ENCODE assay signal across 16 mouse cellular contexts in genomic region chr9:25561143-25561542, GRCm38 (mm10).
DNase-seq lines count a peak whose midpoint lies in the region; ATAC-seq and TF ChIP-seq lines count a peak whose summit lies in the region.
"Had no signal": no experiment of that assay in that cellular context is flagged by ENCODE, and none has a peak within 500 bp of the region (broad histone marks: within the 10 kb centered on the region; RNA-seq: fewer than 3 reads in every experiment).

No protein-coding gene starts in this region.

- no peaks in the 10 kb centered on the region for H3K27me3 ChIP-seq in midbrain, embryonic 11.5 days (ENCODE audit: control insufficient read depth, insufficient read depth, low read length)
- no peaks in the 10 kb centered on the region for H3K27me3 ChIP-seq in midbrain, postnatal 0 days (ENCODE audit: insufficient read depth, low read length)
- no peaks in the 10 kb centered on the region for H3K27me3 ChIP-seq in forebrain, embryonic 13.5 days
- H3K27me3 ChIP-seq: embryonic facial prominence, embryonic 12.5 days had no signal

- H3K9me3 ChIP-seq in midbrain, embryonic 11.5 days (ENCODE audit: control insufficient read depth, low read length) = no peaks in the 10 kb centered on the region
- H3K9me3 ChIP-seq in midbrain, postnatal 0 days (ENCODE audit: low read length) = no peaks in the 10 kb centered on the region
- H3K9me3 ChIP-seq in forebrain, embryonic 13.5 days (replicated peaks) = no peaks in the 10 kb centered on the region
- H3K9me3 ChIP-seq: embryonic facial prominence, embryonic 12.5 days had no signal

- no peaks in the 10 kb centered on the region for H3K4me1 ChIP-seq in midbrain, embryonic 11.5 days (ENCODE audit: control insufficient read depth, insufficient read depth, low read length)
- H3K4me1 ChIP-seq in midbrain, postnatal 0 days (ENCODE audit: insufficient read depth, low read length) = no peaks in the 10 kb centered on the region
- no peaks in the 10 kb centered on the region for H3K4me1 ChIP-seq in forebrain, embryonic 13.5 days
- H3K4me1 ChIP-seq: embryonic facial prominence, embryonic 10.5 days had no signal

- 95% methylated on average over 1 of the region's 1 CpGs for WGBS in midbrain, embryonic 11.5 days
- 100% methylated on average over 1 of the region's 1 CpGs for WGBS in midbrain, postnatal 0 days
- whole genome bisulfite sequencing in forebrain, embryonic 13.5 days = 95% methylated on average over 1 of the region's 1 CpGs

- no peak for TF ChIP-seq CTCF in midbrain, postnatal 0 days (IDR thresholded peaks at IDR 0.05)

- H3K4me2 ChIP-seq in midbrain, embryonic 11.5 days = no peak overlapping the region
- H3K4me2 ChIP-seq in midbrain, postnatal 0 days (ENCODE audit: low read depth, low read length, poor library complexity, severe bottlenecking) = no peak overlapping the region
- no peak overlapping the region for H3K4me2 ChIP-seq in forebrain, embryonic 13.5 days
- H3K4me2 ChIP-seq: embryonic facial prominence, embryonic 12.5 days had no signal

- ATAC-seq in midbrain, embryonic 11.5 days (ENCODE audit: low FRiP score) = no peak
- ATAC-seq in midbrain, postnatal 0 days (ENCODE audit: low FRiP score) = no peak
- peak; percentile 80 for ATAC-seq in megakaryocyte, adult 5-6 weeks (ENCODE audit: poor library complexity, severe bottlenecking)
- no peak for ATAC-seq in forebrain, embryonic 13.5 days
- ATAC-seq: forebrain, embryonic 14.5 days; forebrain, embryonic 16.5 days had no signal

- H3K4me3 ChIP-seq in midbrain, embryonic 11.5 days (ENCODE audit: low read depth, low read length) = no peak overlapping the region
- H3K4me3 ChIP-seq in midbrain, postnatal 0 days (ENCODE audit: low read depth, low read length) = no peak overlapping the region
- no peak overlapping the region for H3K4me3 ChIP-seq in forebrain, embryonic 13.5 days
- H3K4me3 ChIP-seq: embryonic facial prominence, embryonic 10.5 days; embryonic facial prominence, embryonic 12.5 days had no signal

- H3K36me3 ChIP-seq in midbrain, embryonic 11.5 days (ENCODE audit: control insufficient read depth, insufficient read depth, low read length) = no peaks in the 10 kb centered on the region
- no peaks in the 10 kb centered on the region for H3K36me3 ChIP-seq in midbrain, postnatal 0 days (ENCODE audit: insufficient read depth, low read length)
- H3K36me3 ChIP-seq in forebrain, embryonic 13.5 days (ENCODE audit: poor library complexity, severe bottlenecking) = no peaks in the 10 kb centered on the region
- H3K36me3 ChIP-seq: embryonic facial prominence, embryonic 10.5 days; embryonic facial prominence, embryonic 12.5 days had no signal

- H3K9ac ChIP-seq in midbrain, embryonic 11.5 days (ENCODE audit: low read length) = no peak overlapping the region
- H3K9ac ChIP-seq in midbrain, postnatal 0 days (replicated peaks; ENCODE audit: low read length, poor library complexity, severe bottlenecking) = no peak overlapping the region
- no peak overlapping the region for H3K9ac ChIP-seq in forebrain, embryonic 13.5 days
- H3K9ac ChIP-seq: embryonic facial prominence, embryonic 12.5 days had no signal

- DNase-seq in midbrain, embryonic 11.5 days (ENCODE audit: low spot score, missing footprints) = peak; percentile 12
- DNase-seq in midbrain, postnatal 0 days (ENCODE audit: low spot score) = no peak
- DNase-seq in lung, adult 18-20 months = no peak
- DNase-seq: adrenal gland, adult 8-10 months; adrenal gland, postnatal 14 days; adrenal gland, postnatal 36 days; cerebellum, adult 11-12 months; cerebellum, adult 2 months; cerebellum, adult 9-10 months; cerebellum, postnatal 25 days had no signal

- no peak overlapping the region for H3K27ac ChIP-seq in midbrain, embryonic 11.5 days (ENCODE audit: low read depth, low read length)
- H3K27ac ChIP-seq in midbrain, postnatal 0 days (ENCODE audit: low read depth, low read length) = no peak overlapping the region
- no peak overlapping the region for H3K27ac ChIP-seq in forebrain, embryonic 13.5 days
- H3K27ac ChIP-seq: embryonic facial prominence, embryonic 10.5 days; embryonic facial prominence, embryonic 12.5 days had no signal
